Mouse (Mus musculus) cerebellum, postnatal 36 days (tissue): Measurements from ENCODE around the gene Atl3.
A peak's percentile ranks its signal among the peaks of the same experiment; 100 is the strongest.

Experiments used
- DNase-seq, 2 experiments: peaks; one replicate each; pipeline ENCODE4 v3.0.0; 2021 to 2022; ENCODE audit warnings: mixed read lengths in 2 of 2

Atl3 gene

DNA sequence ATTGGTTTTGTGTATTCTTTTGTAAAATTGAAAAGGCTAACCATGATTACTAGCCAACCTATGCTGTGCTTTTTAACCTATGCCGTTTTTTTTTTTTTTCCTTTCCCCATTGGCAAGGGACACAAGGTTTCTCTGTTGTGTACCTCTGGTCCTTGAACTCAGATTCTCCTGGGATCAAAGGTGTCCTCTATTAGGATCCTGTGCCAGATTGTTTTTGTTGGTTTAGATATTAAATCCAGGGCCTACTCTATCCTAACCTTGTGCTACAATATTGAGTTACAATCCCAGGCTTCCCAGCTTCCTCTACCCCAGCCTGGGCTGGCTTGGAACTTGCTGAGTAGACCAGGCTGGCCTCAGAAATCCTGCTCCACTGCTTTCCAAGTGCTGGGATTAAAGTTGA, 6.9 kb downstream of the Atl3 start:
- no peak for DNase-seq

DNA sequence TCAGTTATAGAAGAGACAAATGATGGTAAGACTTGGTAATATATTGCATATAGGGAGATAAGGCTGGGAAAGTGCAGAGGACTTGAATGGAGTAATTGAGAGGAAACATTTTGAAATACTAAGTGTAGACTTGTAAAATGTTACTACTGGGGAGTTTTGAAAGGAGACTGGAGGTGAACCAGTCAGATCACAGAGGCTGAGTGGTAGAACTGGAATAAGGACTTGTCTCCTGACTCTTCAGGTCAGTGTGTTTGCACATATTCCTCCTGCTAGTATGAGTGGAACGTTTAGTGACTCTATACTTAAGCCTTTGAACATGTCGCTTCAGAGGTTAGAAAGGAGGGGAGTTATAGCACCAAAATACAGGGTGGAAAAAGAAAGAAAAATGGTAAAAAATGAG, 8.6 kb downstream of the Atl3 start:
- no peak for DNase-seq

- no peak for DNase-seq
Observed at GRCm38 (mm10) chr19:7506321-7506720, 12.5 kb downstream of the Atl3 start.

DNA sequence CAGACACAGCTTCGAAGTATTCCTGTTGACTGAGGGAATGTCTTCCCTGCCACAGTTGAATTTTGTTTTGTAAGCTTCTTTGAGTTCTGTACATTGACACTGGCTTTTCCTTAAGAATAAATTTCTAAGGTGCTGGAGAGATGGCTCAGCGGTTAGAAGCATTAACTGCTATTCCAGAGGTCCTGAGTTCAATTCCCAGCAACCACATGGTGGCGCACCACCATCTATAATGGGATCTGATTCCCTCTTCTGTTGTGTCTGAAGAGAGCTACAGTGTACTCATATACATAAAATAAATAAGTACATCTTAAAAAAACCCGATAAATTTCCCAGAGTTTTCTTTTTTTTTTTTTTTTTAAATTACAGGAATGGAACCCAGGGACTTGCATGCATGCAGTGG, 14.2 kb downstream of the Atl3 start:
- no peak for DNase-seq

DNA sequence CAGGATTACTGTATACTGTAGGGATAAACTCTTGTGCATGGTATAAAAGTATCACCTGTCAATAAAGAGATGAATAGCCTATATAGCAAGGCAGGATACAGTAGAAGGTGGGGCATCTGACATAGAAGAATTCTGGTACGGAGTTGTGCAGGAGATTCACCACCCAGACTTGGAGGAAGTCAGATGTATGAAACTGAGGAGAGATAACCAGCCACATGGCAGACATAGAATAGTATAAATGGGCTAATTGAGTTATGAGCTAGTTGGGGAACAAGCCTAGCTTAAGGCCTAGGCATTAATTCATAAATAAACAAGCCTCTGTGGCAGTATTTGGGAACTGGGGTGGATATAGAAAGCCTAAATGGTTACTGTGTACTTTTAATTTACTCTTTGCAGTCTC, 22.6 kb downstream of the Atl3 start:
- DNase-seq = no peak

DNA sequence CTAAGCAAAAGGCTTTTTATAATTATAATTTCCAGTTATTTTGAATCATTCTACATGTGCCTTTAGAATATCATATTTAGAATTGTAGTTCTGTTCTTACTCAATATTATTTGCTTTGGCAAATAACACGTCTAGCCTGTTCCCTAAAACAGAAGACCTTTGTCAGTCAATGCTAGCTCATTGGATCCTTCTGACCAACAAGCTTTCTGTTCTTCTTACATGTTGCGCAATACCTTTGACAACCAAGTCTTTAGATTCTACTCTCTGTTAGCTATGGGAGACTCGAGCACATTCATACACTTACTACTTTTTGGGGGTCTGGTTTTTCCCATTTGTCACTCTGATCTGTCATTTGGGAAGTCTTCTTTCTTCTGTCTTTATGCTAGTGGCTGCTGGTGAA, 27.8 kb downstream of the Atl3 start:
- DNase-seq = no peak

DNA sequence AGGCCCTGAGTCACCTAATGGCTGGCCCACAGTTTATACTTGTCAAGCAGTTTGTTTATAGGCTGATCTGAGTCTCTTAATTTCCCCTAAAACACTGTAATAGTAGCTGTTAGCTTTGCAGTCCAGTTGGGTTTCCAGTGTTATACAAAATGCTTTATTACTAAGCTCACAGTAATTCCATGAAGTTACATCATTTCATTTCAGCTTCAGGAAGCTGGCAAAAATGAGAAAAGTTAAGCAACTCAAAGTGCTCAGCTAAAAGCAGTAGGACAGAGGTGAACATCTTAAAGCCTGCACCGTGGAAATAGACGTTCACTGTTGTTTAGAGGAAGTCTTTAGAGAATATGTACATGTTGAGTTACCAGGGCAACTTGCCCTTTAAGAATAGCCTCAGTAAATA, 29.0 kb downstream of the Atl3 start:
- DNase-seq = no peak

DNA sequence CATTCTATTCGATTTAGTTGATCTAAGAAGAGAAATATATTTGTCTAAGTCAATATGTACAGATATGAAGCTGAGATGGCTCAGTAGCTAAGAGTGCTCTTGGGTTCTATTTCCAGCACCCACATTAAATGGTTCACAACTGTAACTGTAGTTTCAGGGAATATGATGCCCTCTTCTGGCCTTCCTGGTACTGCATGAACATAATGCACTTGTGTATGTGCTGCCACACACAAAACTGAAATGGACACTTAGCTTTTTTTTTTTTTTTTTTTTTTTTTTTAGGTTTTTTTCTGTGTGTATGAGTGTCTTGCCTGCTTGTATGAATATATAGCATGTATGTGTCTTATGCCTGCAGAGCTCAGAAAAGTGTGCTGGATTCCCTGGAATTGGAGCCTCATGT, 29.5 kb downstream of the Atl3 start:
- DNase-seq = no peak

- no peak for DNase-seq
Observed at GRCm38 (mm10) chr19:7523781-7524180, 29.9 kb downstream of the Atl3 start.

GRCm38 (mm10) chr19:7524879-7525278, 31.0 kb downstream of the Atl3 start:
- DNase-seq = no peak

GRCm38 (mm10) chr19:7528639-7529428, 35.0 kb downstream of the Atl3 start:
- DNase-seq = peak; percentile 45 to 47

DNA sequence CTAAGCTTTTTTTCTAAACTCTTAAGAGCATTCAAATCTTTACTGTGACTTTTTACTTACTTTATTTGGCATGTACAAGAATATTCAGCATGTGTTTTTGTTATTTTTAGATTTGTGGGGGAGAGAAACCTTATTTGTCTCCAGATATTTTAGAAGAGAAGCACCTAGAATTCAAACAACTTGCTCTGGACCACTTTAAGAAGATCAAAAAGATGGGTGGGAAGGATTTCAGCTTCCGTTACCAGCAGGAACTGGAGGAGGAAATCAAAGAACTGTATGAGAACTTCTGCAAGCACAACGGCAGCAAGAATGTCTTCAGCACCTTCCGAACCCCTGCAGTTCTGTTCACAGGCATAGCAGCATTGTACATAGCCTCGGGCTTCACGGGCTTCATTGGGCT, 38.1 kb downstream of the Atl3 start:
- no peak for DNase-seq

GRCm38 (mm10) chr19:7533891-7534290, 40.1 kb downstream of the Atl3 start:
- peak; percentile 12 to 14 for DNase-seq

- no peak for DNase-seq
Observed at GRCm38 (mm10) chr19:7548924-7549323, 55.1 kb downstream of the Atl3 start.

DNA sequence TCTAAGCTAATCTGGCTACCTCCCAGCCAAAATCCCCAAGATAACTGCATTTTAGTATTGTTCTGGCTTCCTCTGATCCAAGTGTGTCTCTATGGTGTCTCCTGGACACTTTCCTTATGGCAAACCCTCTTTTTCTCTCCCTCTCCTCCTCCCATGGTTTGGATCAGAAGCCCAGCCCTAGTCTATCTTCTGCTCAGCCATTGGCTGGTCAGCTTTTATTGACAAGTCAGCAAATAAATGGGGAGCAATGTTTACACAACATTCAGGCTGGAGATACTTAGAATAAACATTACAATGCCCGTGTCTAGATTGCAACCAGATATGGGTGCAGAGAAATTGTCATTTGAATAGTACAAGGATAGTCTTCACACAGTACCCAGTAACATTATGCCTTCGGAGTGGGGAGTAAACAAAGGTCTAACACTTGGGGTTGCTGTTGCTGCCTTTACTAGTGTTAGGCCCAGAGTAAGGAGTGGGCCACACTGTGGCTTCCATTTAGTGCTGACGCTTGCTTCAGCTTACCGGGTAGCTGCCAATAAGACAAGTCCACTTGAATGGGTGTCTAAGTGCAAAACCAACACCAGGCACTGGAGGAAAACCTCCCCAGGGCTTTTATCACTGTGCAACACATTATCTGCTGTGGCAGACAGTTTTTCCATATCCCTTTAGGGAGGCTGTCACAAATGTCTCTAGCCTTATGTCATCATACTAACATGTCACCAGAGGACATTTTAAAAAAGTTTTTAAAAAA, 57.9 kb downstream of the Atl3 start:
- no peak for DNase-seq

DNA sequence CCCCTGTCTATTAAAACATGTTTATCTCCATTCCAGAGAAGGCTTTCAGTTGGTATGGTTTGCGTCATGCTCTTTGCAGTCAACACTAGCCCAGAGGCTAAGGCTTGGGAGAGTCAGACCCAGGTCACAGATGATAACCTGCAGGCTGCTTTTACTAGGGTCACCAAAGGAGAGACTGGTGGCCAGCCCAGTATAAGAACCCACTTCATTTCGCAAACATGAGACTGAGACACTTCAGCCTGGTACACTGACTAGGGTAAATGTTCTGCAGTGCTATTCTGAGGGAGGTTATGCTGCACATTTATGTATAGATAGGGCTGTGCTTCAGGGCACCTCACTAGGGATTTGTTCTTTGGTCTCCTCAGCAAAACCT, 58.4 kb downstream of the Atl3 start:
- DNase-seq = no peak

- DNase-seq = no peak
Observed at GRCm38 (mm10) chr19:7553441-7553840, 59.6 kb downstream of the Atl3 start.

- no peak for DNase-seq
Observed at GRCm38 (mm10) chr19:7554881-7555280, 61.0 kb downstream of the Atl3 start.

- DNase-seq = no peak
Observed at GRCm38 (mm10) chr19:7556641-7557040, 62.8 kb downstream of the Atl3 start.

DNA sequence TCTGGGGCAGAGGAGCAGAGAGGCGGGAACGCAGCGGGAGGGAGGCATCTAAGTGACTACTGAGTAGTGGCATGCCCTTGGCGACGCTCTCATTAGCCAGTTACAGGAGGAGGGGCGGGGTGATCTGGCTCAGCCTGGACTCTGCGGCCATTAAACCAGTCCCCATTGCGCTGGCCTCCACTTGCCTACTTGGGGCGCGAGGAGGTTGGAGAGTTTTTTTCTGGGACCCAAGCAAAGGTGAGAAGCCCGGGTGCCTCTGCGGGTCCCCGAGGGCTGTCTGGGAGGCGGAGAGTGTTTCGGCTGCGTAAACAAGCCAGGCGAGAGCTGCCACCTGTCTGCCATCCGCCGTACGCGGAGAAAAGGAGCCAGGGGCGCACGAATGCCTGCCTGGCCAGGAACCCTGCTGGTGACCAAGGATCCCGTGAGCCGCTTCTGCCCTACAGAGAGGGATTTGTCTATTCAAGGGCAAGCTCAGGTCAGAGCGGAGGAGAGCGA, 63.5 kb downstream of the Atl3 start, which contains the start of gene Pla2g16:
TSS of gene Pla2g16 (plus strand) at position 132 of the 495 bp plus-strand sequence.
- peak in 1 of 2 experiments; percentile 14 for DNase-seq

- DNase-seq = no peak
Observed at GRCm38 (mm10) chr19:7557844-7558243, 64.0 kb downstream of the Atl3 start.

DNA sequence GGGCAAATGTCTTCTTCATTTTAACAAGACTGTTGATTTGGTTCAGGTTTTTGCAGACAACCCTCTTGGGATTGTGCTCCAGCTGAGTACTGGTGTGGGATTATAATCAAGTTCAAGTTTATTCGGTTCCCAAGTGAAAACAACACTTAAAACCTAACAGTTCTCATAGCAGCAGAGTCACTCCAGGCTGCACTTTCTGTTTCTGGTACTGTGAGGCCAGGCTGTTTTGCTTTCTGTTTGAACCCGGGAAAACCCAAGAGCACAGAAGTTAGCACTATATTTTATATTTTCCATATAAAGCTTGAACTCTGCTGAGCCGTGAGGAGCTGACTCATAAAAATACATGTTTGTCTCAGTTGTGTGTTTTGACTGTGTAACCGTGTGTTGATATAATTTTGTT, 64.8 kb downstream of the Atl3 start:
- DNase-seq = no peak

GRCm38 (mm10) chr19:7559986-7560385, 66.1 kb downstream of the Atl3 start:
- DNase-seq = no peak

GRCm38 (mm10) chr19:7561456-7561855, 67.6 kb downstream of the Atl3 start:
- no peak for DNase-seq
